Mouse (Mus musculus) heart, postnatal 0 days (tissue): ENCODE measurements around the gene Eif4e1b.

ENCODE experiments used
- CTCF ChIP-seq: IDR thresholded peaks from 2 replicates; pipeline ENCODE4 v1.5.1; 2016; ENCODE audit warnings: antibody characterized with exemption, control low read depth, low read depth
- EP300 ChIP-seq: IDR thresholded peaks from 2 replicates; pipeline ENCODE4 v1.6.1; 2016; ENCODE audit warnings: antibody characterized with exemption, low read depth

GRCm38 (mm10) chr13:54781086-54781485 is 2.7 kb upstream of the Eif4e1b start:
- TF ChIP-seq CTCF (no peak), EP300 (no peak)
